Mouse (Mus musculus): ENCODE data around the gene Zmpste24. TPM values are rescaled to one million over a fixed set of nuclear protein-coding genes. Genes with fewer than 3 reads are reported as not detected.

The Zmpste24 gene
- total RNA-seq (2021) (10 to 100 TPM; 24.4 to 24.8 TPM), polyA plus RNA-seq (2012; rRNA removed) (17.1 and 29.1 TPM in 2 replicates)
- long read RNA-seq, transcript Zmpste24-201 (10 exons, 3,429 nt) = major isoform, 29 of 32 reads
- long read RNA-seq, partial matches to known transcripts = 2 of 32 reads
- long read RNA-seq, other reads (novel, unspliced or antisense) = 1 of 32 reads

DNA sequence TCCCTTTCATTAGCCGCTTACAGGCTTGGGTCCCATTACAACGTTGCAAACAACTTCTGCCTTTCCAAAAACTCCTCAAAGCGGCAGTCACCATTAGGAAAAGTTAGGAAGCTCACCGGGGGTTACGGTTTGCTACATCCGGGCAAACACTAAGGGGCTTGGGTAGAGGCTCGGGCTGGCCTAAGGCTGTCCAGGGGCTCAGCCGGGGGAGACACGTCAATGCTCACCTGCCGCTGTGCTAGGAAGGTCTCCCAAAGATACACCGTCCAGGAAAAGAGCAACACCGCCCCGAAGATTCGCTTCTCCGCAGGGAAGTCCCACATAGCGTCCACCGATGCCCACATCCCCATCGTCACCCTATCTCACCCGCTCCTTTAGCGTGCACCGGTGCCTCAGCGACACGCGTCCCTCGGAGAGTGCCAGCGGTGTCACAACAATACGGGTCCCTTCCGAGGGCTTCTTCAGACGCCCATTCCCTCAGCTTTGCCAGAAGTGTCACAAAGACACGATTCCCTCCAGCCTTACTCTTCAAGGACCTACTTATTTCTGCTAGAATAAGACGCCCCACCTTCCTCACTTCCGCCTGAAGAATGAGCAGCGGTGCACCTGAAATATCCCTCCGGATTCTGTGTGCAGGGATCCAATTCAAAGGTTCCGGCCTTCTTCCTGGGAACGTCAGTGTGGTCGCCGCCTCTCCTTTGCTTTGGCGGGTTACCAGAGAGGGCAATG is at the start of gene Zmpste24:
Zmpste24 (minus strand) TSS at position 592 of the 729 bp plus-strand sequence.
- DNase-seq = peak; percentile 81 to 84

DNA sequence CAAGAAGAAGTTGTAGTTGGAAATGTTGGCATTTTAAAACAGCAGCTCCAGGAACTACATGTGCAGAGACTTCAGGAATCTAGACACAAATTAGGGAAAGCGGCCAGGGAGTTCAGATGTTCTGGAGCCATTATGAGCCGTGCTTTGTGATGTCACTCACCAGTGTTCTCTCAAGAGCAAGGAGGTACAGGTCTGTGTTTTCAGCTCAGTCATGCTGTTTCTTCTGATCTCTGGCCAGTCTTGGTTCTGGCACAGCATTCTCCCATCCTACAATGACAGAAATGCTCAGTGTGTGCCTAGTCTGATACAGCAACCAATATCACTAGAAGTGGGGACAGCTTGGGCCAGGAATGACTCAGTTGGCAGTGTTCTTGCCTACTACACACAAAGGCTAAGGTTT is 11.1 kb upstream of the Zmpste24 start, which contains the start of gene Tmco2:
Tmco2 (minus strand) TSS at position 101 of the 400 bp plus-strand sequence.
- Histone ChIP-seq H3K4me1 (ENCODE audit: control insufficient read depth, insufficient read depth, low read length) (no peaks in the 10 kb centered on the region), H3K79me2 (replicated peaks; ENCODE audit: control insufficient read depth, insufficient read depth, low read length) (no peaks in the 10 kb centered on the region), H3K9ac (ENCODE audit: low read depth, low read length) (no peak within 1 kb of the TSS), H3K4me3 (no peak within 1 kb of the TSS), H3K27me3 (ENCODE audit: control insufficient read depth, insufficient read depth, low read length) (no peaks in the 10 kb centered on the region), H3K27ac (no peak within 1 kb of the TSS), H3K36me3 (ENCODE audit: control insufficient read depth, insufficient read depth, low read length) (no peaks in the 10 kb centered on the region)
- 78% methylated on average over 2 of the region's 2 CpGs for WGBS
- no peak for DNase-seq
- no peak for TF ChIP-seq EP300 (IDR thresholded peaks at IDR 0.05; ENCODE audit: insufficient read depth, low read depth, low read length)
- no peak for TF ChIP-seq POLR2A (IDR thresholded peaks at IDR 0.05; ENCODE audit: insufficient read depth, low read depth, low read length)
- TF ChIP-seq CTCF (IDR thresholded peaks at IDR 0.05) = no peak
- intact Hi-C loops (cut with DNase I) = no loop called here

More for the DNA sequence above, at the start of gene Zmpste24:
- under 1% methylated on average over 39 of the region's 39 CpGs for WGBS
- Histone ChIP-seq H3K27me3 (ENCODE audit: control insufficient read depth, insufficient read depth, low read length) (no peaks in the 10 kb centered on the region), H3K27ac (peak within 1 kb of the TSS; percentile 78), H3K9ac (ENCODE audit: low read depth, low read length) (peak within 1 kb of the TSS; percentile 90), H3K36me3 (ENCODE audit: control insufficient read depth, insufficient read depth, low read length) (no peaks in the 10 kb centered on the region; the same call in 1 of the 2 replicates), H3K4me3 (peak within 1 kb of the TSS; percentile 94), H3K79me2 (replicated peaks; ENCODE audit: control insufficient read depth, insufficient read depth, low read length) (no peaks in the 10 kb centered on the region; the same call in 1 of the 2 replicates), H3K4me1 (ENCODE audit: control insufficient read depth, insufficient read depth, low read length) (peaks cover 3% of the 10 kb centered on the region; the same call in 1 of the 2 replicates)
- TF ChIP-seq EP300 (IDR thresholded peaks at IDR 0.05; ENCODE audit: insufficient read depth, low read depth, low read length) (0 out of 2 replicates have a peak, but pooled peaks have one; percentile 22), POLR2A (IDR thresholded peaks at IDR 0.05; ENCODE audit: insufficient read depth, low read depth, low read length) (peak; percentile 59; the same call in 1 of the 2 replicates), CTCF (IDR thresholded peaks at IDR 0.05) (no peak)
- intact Hi-C loops (cut with DNase I) = loop anchor here (5.0 kb wide), 2 partner anchors 81 to 119 kb away; partner anchors contain the start of genes Rlf and Smap2

DNA sequence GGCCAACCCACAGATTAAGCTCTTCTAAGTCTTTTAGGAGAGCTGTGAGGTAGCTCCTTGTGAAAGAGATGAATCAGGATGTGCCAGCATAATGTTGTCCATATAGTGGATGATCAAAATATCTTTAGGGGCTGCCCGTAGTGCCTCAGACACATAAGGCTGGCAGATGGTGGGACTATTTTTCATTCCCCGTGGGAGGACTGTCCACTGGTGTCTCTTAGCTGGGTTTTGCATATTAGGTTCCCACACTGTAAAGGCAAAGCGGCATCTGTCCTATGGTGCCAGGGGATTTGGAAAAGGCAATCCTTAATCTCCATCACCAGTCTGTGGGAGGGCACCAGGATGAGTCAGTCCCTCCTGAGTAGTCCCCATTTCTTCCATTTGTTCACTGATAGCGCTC is 5.3 kb upstream of the Zmpste24 start:
- Histone ChIP-seq H3K9ac (ENCODE audit: low read depth, low read length) (no peak overlapping the region), H3K4me3 (no peak overlapping the region), H3K79me2 (replicated peaks; ENCODE audit: control insufficient read depth, insufficient read depth, low read length) (no peaks in the 10 kb centered on the region), H3K27me3 (ENCODE audit: control insufficient read depth, insufficient read depth, low read length) (no peaks in the 10 kb centered on the region), H3K27ac (no peak overlapping the region), H3K36me3 (ENCODE audit: control insufficient read depth, insufficient read depth, low read length) (no peaks in the 10 kb centered on the region), H3K4me1 (ENCODE audit: control insufficient read depth, insufficient read depth, low read length) (peaks cover 1% of the 10 kb centered on the region; the same call in 1 of the 2 replicates)
- WGBS = 80% methylated on average over 4 of the region's 4 CpGs
- DNase-seq = no peak
- TF ChIP-seq CTCF (IDR thresholded peaks at IDR 0.05) = no peak
- TF ChIP-seq POLR2A (IDR thresholded peaks at IDR 0.05; ENCODE audit: insufficient read depth, low read depth, low read length) = no peak
- no peak for TF ChIP-seq EP300 (IDR thresholded peaks at IDR 0.05; ENCODE audit: insufficient read depth, low read depth, low read length)
- intact Hi-C loops (cut with DNase I) = no loop called here

DNA sequence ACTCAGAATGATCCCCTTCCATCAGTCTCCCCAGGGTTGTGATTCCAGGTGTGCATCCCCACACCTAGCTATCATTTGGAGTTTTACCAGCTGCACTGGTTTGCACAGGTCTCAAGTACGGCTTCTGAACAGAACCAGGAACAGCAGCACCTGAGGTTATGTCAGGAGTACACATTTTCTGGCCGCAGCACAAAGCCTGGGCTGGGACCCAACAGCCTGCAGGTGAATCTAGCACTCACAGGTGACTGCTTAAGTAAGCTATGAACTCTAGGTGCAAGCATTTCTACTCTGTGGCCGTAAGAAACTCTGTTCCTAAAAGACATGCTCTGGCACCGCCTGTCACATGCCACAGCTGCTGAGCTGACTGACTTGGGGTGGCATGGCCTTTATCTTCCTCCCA is 7.8 kb downstream of the Zmpste24 start:
- Histone ChIP-seq H3K4me3 (no peak overlapping the region), H3K4me1 (ENCODE audit: control insufficient read depth, insufficient read depth, low read length) (no peaks in the 10 kb centered on the region), H3K27me3 (ENCODE audit: control insufficient read depth, insufficient read depth, low read length) (no peaks in the 10 kb centered on the region), H3K9ac (ENCODE audit: low read depth, low read length) (no peak overlapping the region), H3K36me3 (ENCODE audit: control insufficient read depth, insufficient read depth, low read length) (no peaks in the 10 kb centered on the region; the same call in 1 of the 2 replicates), H3K27ac (no peak overlapping the region), H3K79me2 (replicated peaks; ENCODE audit: control insufficient read depth, insufficient read depth, low read length) (no peaks in the 10 kb centered on the region)
- 91% methylated on average over 4 of the region's 4 CpGs for WGBS
- TF ChIP-seq CTCF (IDR thresholded peaks at IDR 0.05) (no peak), EP300 (IDR thresholded peaks at IDR 0.05; ENCODE audit: insufficient read depth, low read depth, low read length) (no peak), POLR2A (IDR thresholded peaks at IDR 0.05; ENCODE audit: insufficient read depth, low read depth, low read length) (no peak)
- no peak for DNase-seq
- intact Hi-C loops (cut with DNase I) = no loop called here

DNA sequence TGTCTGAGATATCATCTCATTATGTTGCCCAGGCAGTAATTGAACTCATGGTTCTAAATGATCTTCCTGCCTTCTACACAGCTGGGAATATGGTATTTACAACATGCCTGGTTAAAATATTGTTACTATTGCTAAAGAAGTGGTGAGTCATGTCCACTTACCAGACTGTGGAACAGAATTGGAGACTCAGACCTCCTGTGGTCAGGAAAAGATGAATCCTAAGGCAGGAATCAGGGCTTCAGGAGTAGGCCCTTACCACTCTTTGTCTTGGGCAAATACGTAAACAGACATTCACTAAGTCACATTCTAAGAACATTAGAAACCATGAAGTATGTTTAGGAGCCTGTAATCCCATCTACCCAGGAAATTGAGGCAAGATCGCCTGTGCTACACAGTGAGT is 9.3 kb downstream of the Zmpste24 start:
- WGBS = 96% methylated on average over 2 of the region's 2 CpGs
- Histone ChIP-seq H3K27me3 (ENCODE audit: control insufficient read depth, insufficient read depth, low read length) (no peaks in the 10 kb centered on the region), H3K4me1 (ENCODE audit: control insufficient read depth, insufficient read depth, low read length) (no peaks in the 10 kb centered on the region), H3K36me3 (ENCODE audit: control insufficient read depth, insufficient read depth, low read length) (no peaks in the 10 kb centered on the region; the same call in 1 of the 2 replicates), H3K27ac (no peak overlapping the region), H3K4me3 (no peak overlapping the region), H3K79me2 (replicated peaks; ENCODE audit: control insufficient read depth, insufficient read depth, low read length) (no peaks in the 10 kb centered on the region), H3K9ac (ENCODE audit: low read depth, low read length) (no peak overlapping the region)
- TF ChIP-seq CTCF (IDR thresholded peaks at IDR 0.05) (no peak), POLR2A (IDR thresholded peaks at IDR 0.05; ENCODE audit: insufficient read depth, low read depth, low read length) (no peak), EP300 (IDR thresholded peaks at IDR 0.05; ENCODE audit: insufficient read depth, low read depth, low read length) (no peak)
- no peak for DNase-seq
- intact Hi-C loops (cut with DNase I) = no loop called here

DNA sequence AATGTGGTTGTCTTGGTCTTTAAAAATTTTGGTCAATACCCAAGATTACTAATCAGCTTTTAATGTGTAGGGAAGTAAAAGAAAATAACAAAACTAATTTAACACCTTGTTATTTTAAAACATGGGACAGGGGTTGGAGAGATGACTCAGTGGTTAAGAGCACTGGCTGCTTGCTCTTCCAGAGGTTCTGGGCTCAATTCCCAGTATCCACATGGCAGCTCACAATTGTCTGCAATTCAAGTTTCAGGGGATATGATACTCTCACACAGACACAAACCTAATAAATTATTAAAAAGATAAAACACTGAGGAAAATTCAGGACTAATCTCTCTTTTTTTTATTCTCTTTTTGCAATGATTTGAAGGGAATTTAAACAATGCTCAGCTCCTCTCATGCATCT is 13.5 kb downstream of the Zmpste24 start:
- no peak overlapping the region for H3K27ac ChIP-seq
- no peaks in the 10 kb centered on the region; the same call in 1 of the 2 replicates for H3K36me3 ChIP-seq (ENCODE audit: control insufficient read depth, insufficient read depth, low read length)

More for the DNA sequence above, 13.5 kb downstream of the Zmpste24 start:
- no peak for TF ChIP-seq CTCF (IDR thresholded peaks at IDR 0.05)
- no peak for TF ChIP-seq EP300 (IDR thresholded peaks at IDR 0.05; ENCODE audit: insufficient read depth, low read depth, low read length)
- no peak for TF ChIP-seq POLR2A (IDR thresholded peaks at IDR 0.05; ENCODE audit: insufficient read depth, low read depth, low read length)
- Histone ChIP-seq H3K9ac (ENCODE audit: low read depth, low read length) (no peak overlapping the region), H3K79me2 (replicated peaks; ENCODE audit: control insufficient read depth, insufficient read depth, low read length) (no peaks in the 10 kb centered on the region), H3K4me3 (no peak overlapping the region), H3K27me3 (ENCODE audit: control insufficient read depth, insufficient read depth, low read length) (no peaks in the 10 kb centered on the region), H3K4me1 (ENCODE audit: control insufficient read depth, insufficient read depth, low read length) (no peaks in the 10 kb centered on the region)
- no peak for DNase-seq
- intact Hi-C loops (cut with DNase I) = no loop called here
